Mouse (Mus musculus) lung, adult 2 months (tissue): ENCODE results near the gene Stt3b. TPM values are rescaled to one million over a fixed set of nuclear protein-coding genes. Genes with fewer than 3 reads are reported as not detected.

ENCODE experiments used
- DNase-seq: peaks from one replicate; pipeline ENCODE4 v3.0.0; 2022
- H3K4me1 ChIP-seq: fragments of 200-500 bp; 2 replicates; pipeline ENCODE4 v1.6.1; 2011; ENCODE audit warnings: low read length; ENCODE audit not compliant: control insufficient read depth, insufficient read depth
- H3K4me3 ChIP-seq: fragments of 200-500 bp; replicated peaks from 2 replicates; pipeline ENCODE3; 2011; ENCODE audit warnings: low read depth, mild to moderate bottlenecking, control low read depth, low read length; ENCODE audit errors: extremely low read depth
- CTCF ChIP-seq: fragments of 200-500 bp; IDR thresholded peaks from 2 replicates; pipeline ENCODE4 v1.5.1; 2011; ENCODE audit warnings: mild to moderate bottlenecking, low read length, control low read depth; ENCODE audit not compliant: insufficient read depth
- POLR2A ChIP-seq: fragments of 200-500 bp; IDR thresholded peaks from 2 replicates; pipeline ENCODE4 v1.6.1; 2011; ENCODE audit warnings: low read depth, mild to moderate bottlenecking, control low read depth, low read length, borderline replicate concordance; ENCODE audit errors: extremely low read depth
- WGBS: fragments of 180-500 bp; shearing (Covaris S2); methylation state at CpG from one replicate; pipeline ENCODE4 v1.1.7; 2018; 5-methylcytosine and 5-hydroxymethylcytosine counted together
- polyA plus RNA-seq: library from polyadenylated mRNA; depleted of rRNA; stranded (reverse); fragments of >200 nt; gene quantifications from 2 replicates; pipeline ENCODE4 v1.2.3, GENCODE M21; 2012

Stt3b gene
- polyA plus RNA-seq, 1 experiment = 50.4 TPM

- Histone ChIP-seq H3K4me3 (no peak overlapping the region), H3K4me1 (no peaks in the 10 kb centered on the region)
- DNase-seq = no peak
- TF ChIP-seq CTCF (no peak), POLR2A (no peak)
- 69% methylated on average over 7 of the region's 7 CpGs for WGBS
Measured at GRCm38 (mm10) chr9:115220466-115220865, 89.8 kb downstream of the Stt3b start.

GRCm38 (mm10) chr9:115217984-115218383 lies 92.2 kb downstream of the Stt3b start:
- no peak for DNase-seq
- TF ChIP-seq CTCF (no peak), POLR2A (no peak)
- H3K4me1 ChIP-seq = no peaks in the 10 kb centered on the region; the same call in 1 of the 2 replicates
- H3K4me3 ChIP-seq = no peak overlapping the region
- WGBS = 52% methylated on average over 9 of the region's 9 CpGs

- DNase-seq = peak; percentile 32
- no peaks in the 10 kb centered on the region; the same call in 1 of the 2 replicates for H3K4me1 ChIP-seq
- 56% methylated on average over 21 of the region's 21 CpGs for WGBS
- TF ChIP-seq POLR2A = no peak
- TF ChIP-seq CTCF = no peak
- no peak overlapping the region for H3K4me3 ChIP-seq
Measured at GRCm38 (mm10) chr9:115215830-115216701, 94.2 kb downstream of the Stt3b start.

GRCm38 (mm10) chr9:115214572-115215571 lies 95.3 kb downstream of the Stt3b start:
- no peak overlapping the region for H3K4me3 ChIP-seq
- no peak for DNase-seq
- H3K4me1 ChIP-seq = no peaks in the 10 kb centered on the region; the same call in 1 of the 2 replicates
- 30% methylated on average over 7 of the region's 7 CpGs for WGBS
- no peak for TF ChIP-seq CTCF
- no peak for TF ChIP-seq POLR2A

GRCm38 (mm10) chr9:115213755-115214264 lies 96.4 kb downstream of the Stt3b start:
- Histone ChIP-seq H3K4me1 (no peaks in the 10 kb centered on the region; the same call in 1 of the 2 replicates), H3K4me3 (no peak overlapping the region)
- DNase-seq = no peak
- TF ChIP-seq CTCF (no peak), POLR2A (no peak)
- WGBS = 86% methylated on average over 5 of the region's 5 CpGs

GRCm38 (mm10) chr9:115210535-115210934 lies 99.7 kb downstream of the Stt3b start:
- 89% methylated on average over 12 of the region's 12 CpGs for WGBS
- TF ChIP-seq POLR2A (no peak), CTCF (no peak)
- Histone ChIP-seq H3K4me1 (no peaks in the 10 kb centered on the region; the same call in 1 of the 2 replicates), H3K4me3 (no peak overlapping the region)
- no peak for DNase-seq

GRCm38 (mm10) chr9:115209737-115210136 lies 100.5 kb downstream of the Stt3b start:
- no peak for TF ChIP-seq CTCF
- no peak for TF ChIP-seq POLR2A
- Histone ChIP-seq H3K4me3 (no peak overlapping the region), H3K4me1 (no peaks in the 10 kb centered on the region; the same call in 1 of the 2 replicates)
- DNase-seq = no peak
- 92% methylated on average over 7 of the region's 7 CpGs for WGBS

- Histone ChIP-seq H3K4me3 (no peak overlapping the region), H3K4me1 (no peaks in the 10 kb centered on the region)
- TF ChIP-seq POLR2A (no peak), CTCF (no peak)
- 54% methylated on average over 5 of the region's 5 CpGs for WGBS
- DNase-seq = no peak
Measured at GRCm38 (mm10) chr9:115206219-115206618, 104.0 kb downstream of the Stt3b start.

- 10% methylated on average over 6 of the region's 6 CpGs for WGBS
- DNase-seq = peak; percentile 31
- TF ChIP-seq CTCF = no peak
- no peak for TF ChIP-seq POLR2A
- no peak overlapping the region for H3K4me3 ChIP-seq
- no peaks in the 10 kb centered on the region for H3K4me1 ChIP-seq
Measured at GRCm38 (mm10) chr9:115205491-115205890, 104.7 kb downstream of the Stt3b start.
